Mouse (Mus musculus) erythroblast, embryonic 14.5 days (primary cell): ENCODE results near the gene Nfib.

ENCODE experiments used
- GATA1 ChIP-seq: IDR thresholded peaks from 2 replicates; pipeline ENCODE4 v1.6.1; 2012; ENCODE audit warnings: low read length, inconsistent platforms, mixed read lengths
- TAL1 ChIP-seq: IDR thresholded peaks from 3 replicates; pipeline ENCODE4 v1.6.1; 2012; ENCODE audit warnings: low read length, inconsistent platforms, mixed read lengths

- no peak for TF ChIP-seq GATA1
- no peak for TF ChIP-seq TAL1
These were observed 153.3 kb downstream of the Nfib start for GRCm38 (mm10) chr4:82552238-82552637.
